Mouse (Mus musculus) right cerebral cortex, postnatal 14 days (tissue): ENCODE data around the gene Olfr988.
"Not testable (repeated sequence)": the region's sequence is repeated elsewhere in the genome, so short reads cannot be mapped to it uniquely, and the experiment has no call there.

Experiments used
- DNase-seq: peaks from one replicate; pipeline ENCODE4 v3.0.0; 2022

Olfr988 gene

DNA sequence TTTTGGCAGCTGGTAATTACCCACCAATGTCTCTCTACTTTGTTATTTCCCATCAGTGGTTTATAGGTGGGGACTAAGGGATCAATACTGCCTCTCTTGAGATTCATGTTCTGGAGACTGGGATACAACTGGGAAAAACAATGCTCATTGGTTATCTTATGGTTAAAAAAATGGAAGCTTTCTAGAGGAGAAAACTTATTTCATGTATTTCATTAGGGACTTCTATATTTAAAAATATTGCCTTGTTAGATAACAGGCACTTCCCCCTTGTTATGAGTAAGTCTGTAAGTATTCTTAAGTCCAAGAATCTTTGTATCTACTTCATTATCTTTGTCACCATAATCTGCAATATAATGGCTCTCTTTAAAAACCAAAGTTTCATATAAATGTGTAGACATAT, at the start of gene Olfr988:
TSS of gene Olfr988 (minus strand) at position 101 of the 400 bp plus-strand sequence.
- not testable (repeated sequence) for DNase-seq

DNA sequence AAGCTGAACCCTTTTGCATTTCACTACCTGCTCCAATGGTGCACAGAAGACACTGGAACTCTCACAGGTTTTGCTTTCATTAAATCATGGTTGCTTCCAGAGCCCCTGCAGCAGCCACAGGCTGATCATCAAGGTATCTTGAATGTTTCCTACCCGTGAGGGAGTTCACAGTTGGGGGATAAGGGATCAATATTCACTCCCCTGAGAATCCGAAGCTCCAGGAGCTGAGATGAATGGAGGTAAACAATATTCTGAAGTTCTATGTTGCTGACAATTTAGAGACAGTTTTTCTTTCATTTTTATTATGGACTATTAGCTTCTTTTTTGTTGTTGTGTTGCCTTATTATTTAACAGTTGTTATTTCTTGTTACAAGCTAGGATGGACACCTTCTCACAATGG, 46.3 kb upstream of the Olfr988 start, which contains the start of gene Olfr992:
TSS of gene Olfr992 (minus strand) at position 101 of the 400 bp plus-strand sequence.
- DNase-seq = no peak

DNA sequence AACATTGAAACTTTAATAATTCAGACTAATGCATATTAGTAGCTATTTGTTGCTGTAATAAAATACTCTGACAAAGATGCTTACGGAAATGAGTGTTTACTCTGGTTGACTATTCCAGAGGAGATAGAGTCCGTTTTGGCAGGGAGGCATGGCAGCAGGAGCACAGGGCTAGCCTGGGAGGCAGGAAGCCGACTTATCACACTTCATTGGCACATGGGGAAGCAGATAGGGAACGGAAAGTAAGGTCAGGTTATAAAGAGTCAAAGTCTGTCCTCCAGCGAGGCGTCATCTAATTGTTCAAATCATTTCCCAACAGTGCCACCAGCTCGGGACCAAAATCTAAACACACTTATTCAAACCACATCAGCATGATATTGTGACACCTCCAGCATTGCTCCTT, 23.1 kb downstream of the Olfr988 start:
- DNase-seq = no peak

DNA sequence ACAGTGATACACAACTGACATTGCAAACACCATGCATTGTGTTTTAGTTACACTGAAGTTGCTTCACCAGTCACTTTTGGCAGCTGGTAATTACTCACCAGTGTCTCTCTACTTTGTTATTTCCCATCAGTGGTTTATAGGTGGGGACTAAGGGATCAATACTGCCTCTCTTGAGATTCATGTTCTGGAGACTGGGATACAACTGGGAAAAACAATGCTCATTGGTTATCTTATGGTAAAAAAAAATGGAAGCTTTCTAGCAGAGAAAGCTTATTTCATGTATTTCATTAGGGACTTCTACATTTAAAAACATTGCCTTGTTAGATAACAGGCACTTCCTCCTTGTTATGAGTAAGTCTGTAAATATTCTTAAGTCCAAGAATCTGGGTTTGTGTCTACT, 23.8 kb downstream of the Olfr988 start, which contains the start of gene Olfr987:
TSS of gene Olfr987 (minus strand) at position 101 of the 400 bp plus-strand sequence.
- not testable (repeated sequence) for DNase-seq

DNA sequence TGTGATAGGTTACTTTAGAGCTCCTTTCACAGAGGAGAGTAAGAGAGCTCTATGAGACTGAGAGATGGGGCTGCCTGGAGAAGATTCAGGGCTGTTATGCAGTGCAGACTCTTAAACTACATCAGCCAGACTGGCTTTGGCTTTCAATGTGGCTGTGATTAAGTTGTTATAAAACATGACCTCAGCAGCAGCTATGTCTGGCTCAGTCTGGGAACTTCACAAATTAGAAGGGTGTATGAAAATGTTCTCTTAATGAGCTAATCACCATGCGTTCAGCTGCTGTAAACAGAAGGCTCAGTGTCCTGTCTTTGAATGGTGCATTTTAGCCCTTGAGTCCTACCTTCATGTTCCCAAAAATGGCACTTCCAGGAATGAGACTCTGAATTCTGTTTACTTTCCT, 43.9 kb downstream of the Olfr988 start:
- DNase-seq = no peak
